Mouse (Mus musculus): ENCODE results near the gene Dpysl5.
"Not testable (repeated sequence)": the region's sequence is repeated elsewhere in the genome, so short reads cannot be mapped to it uniquely, and the experiment has no call there.

Gene Dpysl5

DNA sequence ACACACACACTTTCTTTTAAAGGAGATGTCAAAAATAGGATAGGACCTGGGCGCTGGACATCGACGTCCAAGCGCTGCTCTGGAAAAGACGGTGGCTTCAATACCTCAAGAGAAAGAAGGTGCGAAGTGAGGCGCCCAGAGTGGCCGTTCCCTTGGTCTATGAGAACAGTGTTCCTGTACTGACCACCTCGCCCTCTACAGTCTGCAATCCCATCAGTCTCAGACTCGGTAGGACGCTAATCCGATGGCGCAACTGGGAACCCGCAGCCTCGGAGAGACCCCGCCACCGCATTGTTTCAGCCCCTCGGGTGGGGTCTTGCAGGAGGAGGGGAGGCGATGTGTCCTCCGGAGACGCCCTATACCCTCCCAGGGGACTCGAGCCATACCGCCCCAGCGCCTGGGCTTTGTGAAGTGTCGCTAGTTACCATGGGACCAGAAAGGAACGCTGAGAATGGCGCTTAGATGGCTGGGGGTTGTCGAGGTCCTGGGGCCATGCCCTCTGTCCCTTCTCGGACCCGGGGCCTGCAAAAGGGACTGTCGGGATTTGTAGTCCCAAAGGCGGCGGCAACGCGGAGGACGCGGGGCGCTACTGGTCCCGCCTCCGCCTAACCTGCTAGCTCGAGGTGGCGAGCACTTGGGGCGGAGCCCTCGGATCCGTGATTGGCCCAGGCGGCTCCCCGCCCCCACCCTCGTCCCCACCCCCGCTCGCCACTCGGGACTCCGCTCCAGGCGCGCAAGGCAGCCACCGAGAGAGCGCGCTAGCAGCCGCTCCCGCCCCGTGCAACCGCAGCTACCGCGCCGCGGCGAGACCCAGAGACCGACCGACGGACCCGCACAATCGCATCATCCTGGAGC lies at the start of gene Dpysl5:
Gene Dpysl5, plus strand, starts transcription at position 418 of the 855 bp plus-strand sequence.
- in situ Hi-C loops (cut with MboI; ENCODE audit: low sequenced_read_pairs), result loop anchor here (5.0 kb wide), 1 partner anchor 86 kb away; no protein-coding TSS in a partner anchor

DNA sequence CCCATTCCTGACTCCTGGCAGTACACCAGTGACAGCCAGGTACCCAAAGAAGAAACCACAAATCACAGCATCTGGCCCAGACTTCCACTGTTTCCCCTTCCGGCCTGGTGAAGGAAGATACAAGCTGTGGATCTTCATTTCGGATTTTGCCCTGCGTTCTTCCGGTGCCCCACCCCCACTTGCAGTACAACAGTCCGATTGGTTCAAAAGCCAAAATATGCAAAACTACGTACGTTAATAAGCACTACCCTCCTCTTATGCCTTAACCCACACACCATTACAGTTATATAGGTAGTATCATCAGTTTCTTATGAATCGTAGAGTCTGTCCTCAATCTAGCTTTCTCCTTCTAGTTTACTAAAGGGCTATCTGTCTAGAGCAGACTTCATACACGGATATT lies 46.0 kb upstream of the Dpysl5 start:
- in situ Hi-C loops (cut with MboI; ENCODE audit: low sequenced_read_pairs), result no loop called here

DNA sequence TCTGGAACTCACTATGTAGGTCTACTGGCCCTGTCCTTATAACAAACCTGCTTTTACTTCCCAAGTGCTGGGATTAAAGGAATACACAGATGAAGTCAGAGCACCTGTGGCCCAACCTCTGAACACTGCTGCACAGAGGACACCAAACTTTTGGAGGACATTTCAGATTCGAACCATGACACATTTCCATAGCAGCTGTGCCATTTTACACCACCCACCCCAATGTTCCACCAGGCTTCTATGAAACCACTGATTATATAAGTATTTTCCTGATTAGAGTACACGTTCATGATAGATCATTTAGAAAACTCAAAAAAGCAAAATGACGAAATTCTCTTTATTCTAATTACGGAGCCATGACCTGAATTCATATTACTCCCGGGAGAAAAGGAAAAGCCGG lies 45.4 kb upstream of the Dpysl5 start:
- in situ Hi-C loops (cut with MboI; ENCODE audit: low sequenced_read_pairs), result no loop called here

DNA sequence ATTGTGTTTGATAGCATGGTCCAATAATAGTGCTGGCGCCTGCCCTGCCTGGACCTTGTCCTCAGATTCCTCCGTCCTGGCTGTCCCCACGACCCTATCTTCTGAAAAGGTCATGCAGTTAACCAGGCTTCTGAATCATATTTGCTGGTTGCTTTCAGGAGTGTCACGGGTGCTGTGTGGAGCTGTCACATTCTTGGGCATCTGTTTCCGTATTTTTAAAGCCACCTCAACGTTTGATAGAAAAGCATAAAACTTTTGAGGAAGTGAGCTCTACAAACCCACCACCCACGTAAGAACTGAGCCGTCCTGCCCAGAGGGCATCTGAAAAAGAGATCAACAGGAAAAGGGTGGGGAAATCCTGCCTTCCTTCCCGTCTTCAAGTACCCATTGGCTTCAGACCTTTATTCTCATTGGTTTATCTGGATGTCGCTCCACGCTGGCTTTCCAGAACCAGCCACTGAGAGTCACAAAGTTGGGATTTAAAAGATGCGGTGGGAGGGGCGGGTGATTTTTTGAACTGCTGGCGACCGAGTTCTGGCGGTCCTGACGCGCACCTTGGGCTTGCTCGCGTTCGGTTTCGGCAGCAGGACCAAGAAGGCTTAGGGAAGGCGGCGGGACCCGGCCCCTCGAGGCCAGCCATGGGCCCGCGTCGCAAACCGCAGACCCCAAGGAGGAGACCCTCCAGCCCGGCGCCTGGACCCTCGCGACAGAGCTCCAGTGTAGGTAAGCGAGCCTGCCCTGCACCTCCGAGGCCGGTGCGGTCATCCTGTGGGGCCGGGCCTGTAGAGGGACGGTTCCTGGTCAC lies 44.8 kb upstream of the Dpysl5 start, which contains the start of gene Cenpa:
Gene Cenpa, plus strand, starts transcription at position 387 of the 805 bp plus-strand sequence.
- in situ Hi-C loops (cut with MboI; ENCODE audit: low sequenced_read_pairs), result no loop called here

DNA sequence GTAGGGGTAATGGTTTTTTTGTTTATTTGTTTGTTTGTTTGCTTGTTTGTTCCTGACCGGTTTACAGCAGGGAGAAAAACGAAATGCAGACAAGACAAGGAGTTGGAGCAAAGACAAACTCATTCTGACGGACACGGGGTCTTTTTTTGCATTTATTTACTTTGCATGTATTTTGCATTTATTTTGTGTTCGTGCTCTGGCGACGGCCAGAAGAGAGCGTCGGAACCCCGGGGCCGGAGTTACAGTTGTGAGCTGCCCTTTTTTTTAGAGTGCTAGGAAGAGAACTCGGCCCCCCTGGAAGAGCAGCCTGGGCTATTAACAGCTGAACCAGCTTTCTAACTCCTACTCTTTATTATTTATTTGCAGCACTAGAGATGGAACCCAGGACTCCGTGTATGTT lies 44.1 kb upstream of the Dpysl5 start:
- in situ Hi-C loops (cut with MboI; ENCODE audit: low sequenced_read_pairs), result no loop called here

DNA sequence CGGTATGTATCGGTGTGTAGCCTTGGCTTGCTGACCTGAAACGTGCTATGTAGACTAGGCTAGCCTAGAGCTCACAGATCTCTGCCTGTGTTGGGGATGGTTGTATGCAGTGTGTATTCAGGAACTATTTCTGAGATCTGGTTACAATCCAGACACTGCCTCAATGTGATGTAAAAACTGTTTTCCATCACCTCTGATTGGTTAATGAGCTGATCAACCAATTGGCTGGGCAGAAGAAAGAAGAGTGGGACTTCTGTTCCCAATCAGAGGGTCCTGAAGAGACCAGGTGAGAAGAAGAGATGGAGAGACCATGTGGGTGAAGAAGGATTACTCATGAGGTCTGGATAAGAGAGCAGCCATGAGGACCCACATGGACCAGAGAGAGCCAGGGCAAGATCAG lies 43.7 kb upstream of the Dpysl5 start:
- in situ Hi-C loops (cut with MboI; ENCODE audit: low sequenced_read_pairs), result no loop called here

DNA sequence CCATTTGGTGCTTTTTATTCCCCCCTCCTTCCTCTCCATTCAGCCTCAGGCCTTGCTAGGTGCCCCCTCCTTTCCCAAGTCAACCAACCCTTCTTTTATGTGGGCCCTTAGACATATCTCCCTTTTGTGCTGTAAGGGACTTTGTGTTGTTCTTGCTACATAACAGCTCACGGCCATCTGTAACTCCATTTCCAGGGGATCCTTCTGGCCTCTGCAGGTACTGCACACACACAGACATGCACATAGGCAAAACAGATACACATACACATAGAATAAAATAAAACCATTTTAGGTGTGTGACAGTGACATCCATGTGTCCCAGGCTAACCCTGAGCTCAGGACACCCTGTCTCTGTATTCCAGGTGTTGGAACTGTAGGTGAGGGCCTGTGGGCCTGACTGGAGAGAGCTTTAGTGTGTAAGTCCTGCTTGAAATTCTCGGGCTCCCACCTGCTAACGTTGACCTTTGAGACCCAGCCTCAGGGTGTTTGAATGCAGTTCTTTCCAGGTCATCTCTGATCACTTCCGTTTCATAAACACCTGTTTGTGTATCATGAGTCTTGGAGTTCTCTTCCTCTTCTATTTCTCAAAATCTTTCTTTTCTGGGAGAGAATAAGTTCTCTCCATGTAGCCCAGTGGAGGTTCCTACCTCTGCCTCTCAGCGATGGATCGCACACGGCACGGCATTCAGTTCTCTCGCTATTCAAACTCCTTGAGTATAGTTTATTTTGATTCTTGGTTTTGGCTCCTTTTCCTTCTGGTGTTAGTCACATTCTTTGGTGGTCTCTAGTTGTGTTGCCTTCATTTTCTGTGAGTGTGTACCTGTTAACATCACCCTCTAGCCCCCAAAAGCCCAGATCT lies 42.5 kb upstream of the Dpysl5 start:
- in situ Hi-C loops (cut with MboI; ENCODE audit: low sequenced_read_pairs), result no loop called here

DNA sequence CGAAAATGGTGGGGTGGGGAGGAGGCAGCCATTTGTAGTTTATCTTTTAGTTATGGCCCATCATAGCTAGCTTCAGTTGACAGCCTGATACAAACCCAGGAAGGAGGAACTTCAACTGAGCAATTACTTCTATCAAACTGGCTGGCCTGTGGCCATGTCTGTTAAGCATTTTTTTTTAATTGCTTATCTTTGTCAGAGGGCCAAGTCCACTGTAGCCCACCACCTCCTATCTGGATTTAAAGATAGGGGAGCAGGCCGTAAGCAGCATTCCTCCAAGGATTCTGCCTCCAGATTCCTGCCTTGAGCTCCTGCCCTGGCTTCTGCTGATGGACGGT lies 41.9 kb upstream of the Dpysl5 start:
- in situ Hi-C loops (cut with MboI; ENCODE audit: low sequenced_read_pairs), result no loop called here

DNA sequence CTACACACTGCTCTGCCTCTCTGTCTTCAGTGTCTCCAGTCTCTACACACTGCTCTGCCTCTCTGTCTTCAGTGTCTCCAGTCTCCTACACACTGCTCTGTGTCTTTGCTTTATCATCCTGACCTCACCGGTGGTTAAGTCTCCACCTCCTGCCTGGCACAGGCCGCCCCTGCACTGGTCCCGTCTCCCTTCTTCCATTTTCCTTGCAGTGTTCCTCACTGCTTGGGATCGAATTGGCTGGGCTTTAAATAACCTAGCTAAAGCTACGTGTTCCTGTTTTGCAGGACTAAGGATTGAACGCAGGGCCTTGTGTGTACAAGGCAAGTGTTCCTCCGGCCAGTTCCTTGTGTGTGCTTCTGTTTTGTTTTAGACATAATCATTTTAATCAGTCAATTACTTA lies 41.3 kb upstream of the Dpysl5 start:
- in situ Hi-C loops (cut with MboI; ENCODE audit: low sequenced_read_pairs), result no loop called here

DNA sequence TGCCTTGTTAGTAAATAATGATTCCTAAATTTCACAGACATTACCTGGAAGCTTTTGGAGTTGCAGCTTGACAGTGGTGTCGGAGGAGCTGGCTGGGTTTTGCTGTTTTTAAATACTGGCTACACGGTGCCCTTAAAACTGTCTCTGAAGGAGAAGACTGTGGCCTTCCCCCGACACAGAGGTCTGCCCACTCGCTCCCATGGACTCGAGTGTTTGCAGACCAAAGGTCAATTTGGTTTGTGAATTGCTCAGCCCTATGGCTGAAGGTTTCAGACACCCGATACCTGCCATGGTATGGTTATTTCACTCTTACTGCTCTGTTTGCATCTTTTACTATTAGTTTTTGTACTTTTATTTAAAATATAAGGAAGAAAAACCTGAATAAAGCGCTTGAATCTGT lies 37.4 kb upstream of the Dpysl5 start:
- in situ Hi-C loops (cut with MboI; ENCODE audit: low sequenced_read_pairs), result no loop called here

DNA sequence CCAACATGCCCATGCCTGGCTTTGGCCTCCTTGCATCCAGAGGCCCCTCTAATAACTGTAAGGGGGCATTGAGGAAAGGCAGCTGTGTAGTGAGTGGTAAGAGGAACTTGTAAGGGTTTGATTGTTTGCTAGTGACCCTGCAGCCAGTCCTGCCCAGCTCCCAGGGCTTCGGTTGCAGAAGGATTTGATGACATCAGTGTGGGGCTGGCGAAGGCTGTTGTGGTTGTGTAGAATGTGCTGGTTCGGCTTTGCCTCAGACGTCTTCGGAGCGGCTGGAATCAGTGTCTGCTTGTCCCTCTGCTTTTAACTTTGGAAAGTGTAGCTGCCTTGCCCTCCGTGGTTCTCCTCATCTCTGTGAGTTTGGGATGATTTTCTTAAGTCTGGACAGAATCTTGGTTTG lies 34.6 kb upstream of the Dpysl5 start:
- in situ Hi-C loops (cut with MboI; ENCODE audit: low sequenced_read_pairs), result no loop called here

DNA sequence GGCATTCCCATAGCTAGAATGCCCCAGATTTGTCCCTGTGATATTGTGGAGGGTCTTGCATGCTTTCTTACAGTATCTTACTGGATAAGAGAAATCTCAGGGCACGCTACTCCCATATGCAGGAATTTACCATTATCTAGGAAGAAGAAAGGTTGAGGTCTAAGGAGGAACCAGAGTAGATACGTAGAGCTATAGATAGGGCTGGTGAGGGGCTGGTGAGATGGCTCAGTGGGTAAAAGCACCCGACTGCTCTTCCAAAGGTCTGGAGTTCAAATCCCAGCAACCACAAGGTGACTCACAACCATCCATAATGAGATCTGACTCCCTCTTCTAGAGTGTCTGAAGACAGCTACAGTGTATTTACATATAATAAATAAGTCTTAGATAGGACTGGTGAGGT lies 33.3 kb upstream of the Dpysl5 start:
- in situ Hi-C loops (cut with MboI; ENCODE audit: low sequenced_read_pairs), result not testable (repeated sequence)

DNA sequence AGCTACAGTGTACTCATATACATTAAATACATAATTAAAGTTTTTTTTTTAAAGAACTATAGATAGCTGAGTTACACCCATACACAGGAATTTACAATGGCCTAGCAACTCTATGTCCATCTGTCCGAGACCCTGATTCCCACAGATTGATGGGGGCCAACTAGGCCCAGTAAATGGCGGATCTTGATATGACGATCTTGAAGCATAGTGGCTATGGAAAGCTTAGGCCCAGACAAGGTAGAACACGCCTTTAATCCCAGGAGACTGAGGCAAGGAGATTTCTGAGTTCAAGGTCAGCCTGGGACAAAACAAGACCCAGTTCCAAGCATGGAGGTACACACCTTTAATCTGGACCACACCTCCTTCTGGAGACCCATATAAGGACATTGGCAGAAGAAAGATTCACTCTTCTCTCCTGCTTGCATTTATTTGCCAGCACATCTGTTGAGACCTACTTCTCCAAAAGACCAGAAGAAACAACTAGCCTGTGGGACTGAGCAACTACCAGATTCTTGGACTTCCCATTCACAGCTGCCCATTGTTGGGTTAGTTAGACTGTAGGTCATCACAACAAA lies 32.6 kb upstream of the Dpysl5 start:
- in situ Hi-C loops (cut with MboI; ENCODE audit: low sequenced_read_pairs), result no loop called here

DNA sequence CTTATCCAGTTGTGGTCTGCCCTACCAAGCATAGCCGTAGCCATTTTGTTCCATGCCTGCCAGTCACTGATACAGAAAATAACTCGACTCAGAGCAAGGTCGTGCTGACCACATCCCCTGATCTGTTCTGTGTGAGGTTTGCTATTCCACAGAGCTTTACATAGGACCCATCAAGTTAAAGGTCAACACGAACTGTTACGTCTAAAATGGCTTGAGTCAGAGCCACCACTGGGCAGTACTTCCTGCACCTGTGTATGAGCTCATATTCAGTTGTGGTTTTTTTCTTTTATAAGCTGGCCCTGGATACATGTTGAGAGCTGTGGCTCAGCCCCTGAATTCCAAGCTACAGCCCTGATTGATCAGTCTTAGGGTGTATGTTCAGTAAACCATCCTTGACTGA lies 31.8 kb upstream of the Dpysl5 start:
- in situ Hi-C loops (cut with MboI; ENCODE audit: low sequenced_read_pairs), result no loop called here

DNA sequence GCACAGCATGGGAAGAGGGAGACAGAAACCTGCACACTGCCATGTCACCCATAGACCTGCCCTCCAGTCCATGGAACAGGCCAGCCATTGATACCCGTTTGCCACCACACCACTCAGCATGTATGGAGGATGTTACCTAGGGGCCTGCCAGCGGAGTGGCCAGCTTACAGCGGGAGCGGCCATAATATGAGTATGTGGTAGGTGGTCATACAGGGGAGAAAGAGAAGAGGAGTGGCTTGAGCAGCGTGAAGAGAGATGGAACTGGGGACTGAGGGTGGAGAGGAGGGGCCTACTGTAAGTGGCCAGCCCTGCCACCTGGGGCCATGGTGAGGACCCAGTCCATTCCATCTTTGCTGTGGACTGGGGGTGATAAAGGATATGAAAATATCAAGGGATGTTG lies 29.4 kb upstream of the Dpysl5 start:
- in situ Hi-C loops (cut with MboI; ENCODE audit: low sequenced_read_pairs), result no loop called here

DNA sequence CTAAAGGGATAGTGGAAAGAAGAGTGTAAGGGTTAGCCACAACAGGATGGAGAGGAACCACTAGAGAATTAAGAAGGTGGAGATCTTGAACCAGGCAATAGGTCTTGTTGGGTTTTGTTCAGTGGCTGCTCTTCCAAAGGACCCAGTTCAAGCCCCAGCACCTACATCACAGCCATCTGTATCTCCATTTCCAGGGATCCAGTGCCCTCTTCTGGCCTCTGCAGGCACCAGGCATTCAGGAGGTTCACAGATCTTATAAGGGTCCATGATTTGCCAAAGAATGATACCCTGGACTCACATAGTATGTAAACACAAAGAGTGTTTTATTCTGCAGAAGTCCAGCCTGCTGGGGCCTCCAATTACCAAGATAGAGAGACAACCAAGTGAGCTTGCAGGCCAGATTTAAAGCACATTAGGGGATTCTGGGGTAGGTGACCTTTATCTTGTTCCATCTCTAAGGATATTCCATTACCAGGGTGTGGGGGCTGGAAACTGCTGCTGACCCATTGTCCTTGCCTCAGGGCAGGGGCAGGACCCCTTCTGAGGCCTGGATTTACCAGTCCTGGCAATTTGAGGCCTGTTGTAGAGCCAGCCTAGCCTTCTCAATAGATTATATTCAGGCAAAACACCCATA lies 28.3 kb upstream of the Dpysl5 start:
- in situ Hi-C loops (cut with MboI; ENCODE audit: low sequenced_read_pairs), result no loop called here

DNA sequence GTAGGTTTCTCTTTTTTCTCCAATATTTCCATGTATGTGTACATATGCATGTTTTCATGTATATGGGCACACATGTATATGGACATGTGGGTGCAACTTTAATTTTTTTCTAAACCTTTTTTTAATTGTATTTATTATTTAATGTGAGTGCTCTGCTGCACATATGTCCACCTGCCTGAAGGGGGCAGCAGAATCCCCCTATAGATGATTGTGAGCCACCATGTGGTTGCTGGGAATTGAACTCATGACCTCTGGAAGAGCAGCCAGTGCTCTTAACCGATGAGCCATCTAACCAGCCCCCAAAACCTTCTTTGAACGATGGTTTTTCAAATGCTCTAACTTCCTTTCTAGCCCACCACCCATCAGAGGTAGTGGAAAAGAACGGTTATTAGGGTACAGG lies 27.4 kb upstream of the Dpysl5 start:
- in situ Hi-C loops (cut with MboI; ENCODE audit: low sequenced_read_pairs), result no loop called here

DNA sequence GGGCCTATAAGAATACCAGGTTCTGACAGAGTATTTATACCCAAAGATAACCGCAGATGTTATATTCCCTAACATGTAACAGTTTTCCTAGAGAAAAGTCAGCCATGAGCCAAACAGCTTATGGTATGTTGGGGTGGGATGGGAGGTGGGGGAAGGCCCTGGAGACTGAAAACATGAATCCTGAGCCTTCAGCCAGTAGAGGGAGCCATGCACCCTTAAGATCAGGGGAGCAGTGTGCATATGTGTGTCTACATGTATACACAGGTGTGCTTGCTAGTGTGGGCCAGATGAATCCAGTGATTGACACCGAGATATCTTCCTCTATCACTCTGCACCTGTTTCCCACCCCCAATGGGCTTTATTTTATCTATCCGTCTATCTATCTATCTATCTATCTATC lies 24.6 kb upstream of the Dpysl5 start:
- in situ Hi-C loops (cut with MboI; ENCODE audit: low sequenced_read_pairs), result no loop called here

DNA sequence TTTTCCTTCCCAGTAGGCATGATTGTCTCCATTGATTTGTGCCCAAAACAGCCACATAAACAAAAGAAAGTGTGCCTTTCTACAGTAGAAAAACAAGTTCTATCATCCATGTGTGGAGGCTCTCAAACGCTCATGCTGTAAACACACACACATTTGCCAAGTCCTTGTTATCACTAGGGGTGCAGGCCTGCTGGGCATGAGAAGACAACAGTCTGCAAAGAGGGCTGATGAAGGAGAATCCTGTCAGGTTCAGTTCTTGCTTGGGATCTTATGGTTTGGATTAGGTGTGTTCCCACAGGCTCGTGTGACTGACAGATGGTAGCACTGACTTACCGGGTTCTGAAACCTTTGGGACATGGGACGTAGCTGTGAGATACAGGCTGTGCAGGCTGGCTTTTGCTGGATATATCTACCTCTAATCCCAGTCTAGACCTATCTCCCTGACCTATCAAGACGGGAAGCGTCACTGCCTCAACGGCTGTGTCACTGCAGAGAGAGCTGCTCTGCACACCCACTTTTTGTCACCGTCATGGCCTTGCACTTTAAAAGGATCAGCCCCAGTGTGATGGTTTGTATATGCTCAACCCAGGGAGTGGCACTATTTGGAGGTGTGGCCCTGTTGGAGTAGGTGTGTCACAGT lies 10.9 kb upstream of the Dpysl5 start:
- in situ Hi-C loops (cut with MboI; ENCODE audit: low sequenced_read_pairs), result loop anchor here (10.0 kb wide), 1 partner anchor 74 kb away; no protein-coding TSS in a partner anchor

DNA sequence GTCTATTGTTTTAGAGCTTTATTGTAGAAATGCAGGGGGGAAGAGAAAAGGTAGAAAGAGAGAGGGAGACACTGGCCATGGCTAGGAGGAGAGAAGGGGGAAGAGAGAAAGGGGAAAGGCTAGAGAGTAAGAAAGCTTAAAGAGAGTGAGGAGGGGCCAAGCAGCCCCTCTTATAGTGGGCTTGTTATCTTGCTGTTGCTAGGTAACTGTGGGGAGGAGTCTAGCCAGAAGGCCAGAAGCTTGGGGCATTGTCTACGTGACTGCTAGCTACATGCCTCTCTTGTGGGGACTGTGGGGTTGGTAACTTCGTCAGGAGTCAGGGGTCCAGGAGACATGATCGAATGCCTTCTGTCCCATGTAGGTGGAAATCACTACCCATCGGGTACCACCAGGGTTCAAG lies 10.0 kb upstream of the Dpysl5 start:
- in situ Hi-C loops (cut with MboI; ENCODE audit: low sequenced_read_pairs), result loop anchor here (10.0 kb wide), 1 partner anchor 73 kb away; no protein-coding TSS in a partner anchor
